Mouse (Mus musculus): Measurements from ENCODE around the gene Dusp5.

DNA sequence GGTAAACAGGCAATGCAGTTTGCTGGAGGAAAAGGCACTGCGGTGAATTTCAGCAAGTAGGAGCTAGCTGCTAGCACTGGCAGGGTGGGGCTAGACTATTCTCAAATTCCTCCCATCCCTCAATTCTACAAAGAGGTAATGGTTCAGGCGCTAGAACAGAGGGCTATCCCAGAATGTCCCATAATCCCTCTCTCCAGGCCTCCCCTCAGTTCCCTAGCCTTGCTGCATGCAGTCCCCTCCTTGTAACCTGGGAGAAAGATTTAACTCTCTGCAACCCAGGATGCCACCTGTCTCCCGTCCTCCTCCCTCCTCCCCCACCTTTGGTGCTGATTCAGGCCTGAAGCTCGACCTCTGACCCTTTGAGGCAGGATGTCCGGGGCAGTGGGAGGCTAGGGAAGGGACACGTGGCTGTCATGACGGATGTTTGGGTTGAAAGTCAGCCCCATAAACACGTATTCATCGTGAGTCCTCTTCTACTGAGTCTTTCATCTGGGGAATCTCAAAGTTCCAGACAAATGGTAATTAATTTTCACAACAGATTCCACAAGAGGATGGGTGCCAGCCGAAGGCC lies 23.4 kb downstream of the Dusp5 start:
- no peak for TF ChIP-seq POLR2A (IDR thresholded peaks at IDR 0.05; ENCODE audit: borderline replicate concordance, low read depth, low read length)
- no peak for TF ChIP-seq CTCF (IDR thresholded peaks at IDR 0.05; ENCODE audit: low read depth, low read length)
